Mouse (Mus musculus) 3134 (cell line): ENCODE data around the gene Mid1ip1.

Experiments
- DNase-seq: peaks from one replicate; pipeline ENCODE4 v3.0.0-alpha.2; 2011; ENCODE audit warnings: low spot score; ENCODE audit not compliant: insufficient read length; ENCODE audit errors: extremely low read depth

Gene Mid1ip1

GRCm38 (mm10) chrX:10714696-10715140 lies at the start of gene Mid1ip1:
Mid1ip1 (plus strand) TSS chrX:10715013.
- peak; percentile 82 for DNase-seq

GRCm38 (mm10) chrX:10694455-10695180 lies 20.2 kb upstream of the Mid1ip1 start:
- DNase-seq = no peak

- DNase-seq = no peak
Measured at GRCm38 (mm10) chrX:10706728-10707127, 8.1 kb upstream of the Mid1ip1 start.

GRCm38 (mm10) chrX:10713839-10714637 lies 775 bp upstream of the Mid1ip1 start:
- DNase-seq = no peak

GRCm38 (mm10) chrX:10716917-10717763 lies 2.3 kb downstream of the Mid1ip1 start:
- peak; percentile 98 for DNase-seq

GRCm38 (mm10) chrX:10718021-10718837 lies 3.4 kb downstream of the Mid1ip1 start:
- DNase-seq = peak; percentile 58

GRCm38 (mm10) chrX:10718838-10719539 lies 4.2 kb downstream of the Mid1ip1 start:
- peak; percentile 71 for DNase-seq

GRCm38 (mm10) chrX:10720391-10720790 lies 5.6 kb downstream of the Mid1ip1 start:
- DNase-seq = no peak

- no peak for DNase-seq
Measured at GRCm38 (mm10) chrX:10724571-10724970, 9.8 kb downstream of the Mid1ip1 start.

- DNase-seq = no peak
Measured at GRCm38 (mm10) chrX:10729488-10729887, 14.7 kb downstream of the Mid1ip1 start.

- no peak for DNase-seq
Measured at GRCm38 (mm10) chrX:10734453-10734852, 19.6 kb downstream of the Mid1ip1 start.

- no peak for DNase-seq
Measured at GRCm38 (mm10) chrX:10734874-10735273, 20.1 kb downstream of the Mid1ip1 start.

- no peak for DNase-seq
Measured at GRCm38 (mm10) chrX:10758866-10759265, 44.1 kb downstream of the Mid1ip1 start.

GRCm38 (mm10) chrX:10763476-10764016 lies 48.7 kb downstream of the Mid1ip1 start:
- DNase-seq = no peak
